In the genomic region with DNA sequence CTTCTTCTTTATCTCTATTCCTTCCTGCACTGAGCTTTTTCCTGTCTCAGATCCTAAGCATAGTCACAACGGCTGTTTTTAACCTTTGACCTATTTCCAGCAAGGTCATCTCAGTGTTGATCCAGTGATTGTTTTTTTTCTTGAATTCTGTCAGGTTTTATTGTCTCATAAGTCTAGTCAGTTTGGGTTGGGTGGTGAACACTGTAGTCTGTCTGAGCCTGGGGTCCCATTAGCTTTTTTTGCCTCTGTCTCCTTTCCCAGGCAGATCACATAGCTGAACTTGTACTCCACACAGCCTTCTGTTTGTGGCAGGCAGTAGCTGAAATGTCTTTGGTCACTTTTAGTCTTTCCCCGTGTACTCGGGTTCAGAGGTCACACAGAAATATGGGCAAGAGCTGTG, we compare ENCODE assay signal across 28 mouse cellular contexts. TPM values are rescaled to one million over a fixed set of nuclear protein-coding genes. Genes with fewer than 3 reads are reported as not detected.
A peak's percentile ranks its signal among the peaks of the same experiment; 100 is the strongest.
DNase-seq lines count a peak whose midpoint lies in the region; ATAC-seq and TF ChIP-seq lines count a peak whose summit lies in the region.
"Had no signal": no experiment of that assay in that cellular context is flagged by ENCODE, and none has a peak within 500 bp of the region (broad histone marks: within the 10 kb centered on the region; RNA-seq: fewer than 3 reads in every experiment).

No protein-coding gene starts in this region.

- no peaks in the 10 kb centered on the region for H3K9me3 ChIP-seq in heart, embryonic 16.5 days (replicated peaks; ENCODE audit: control insufficient read depth, low read length)
- H3K9me3 ChIP-seq in liver, embryonic 15.5 days (replicated peaks): no peaks in the 10 kb centered on the region
- no peaks in the 10 kb centered on the region for H3K9me3 ChIP-seq in forebrain, embryonic 10.5 days
- H3K9me3 ChIP-seq: embryonic facial prominence, embryonic 12.5 days; forebrain, embryonic 13.5 days; hindbrain, embryonic 10.5 days; limb, embryonic 10.5 days; neural tube, embryonic 12.5 days had no signal

- peaks cover 65% of the 10 kb centered on the region for H3K36me3 ChIP-seq in heart, embryonic 16.5 days (ENCODE audit: control insufficient read depth, insufficient read depth)
- peaks cover 100% of the 10 kb centered on the region for H3K36me3 ChIP-seq in liver, embryonic 15.5 days (replicated peaks)
- peaks cover 100% of the 10 kb centered on the region for H3K36me3 ChIP-seq in forebrain, embryonic 10.5 days (replicated peaks)

- no peak for TF ChIP-seq POLR2A in bone marrow macrophage, adult 2 months (IDR thresholded peaks at IDR 0.05; ENCODE audit: borderline replicate concordance, low read depth, low read length)

- peak overlapping the region; percentile 53 for H3K27ac ChIP-seq in gastrocnemius, adult 2 months
- H3K27ac ChIP-seq in heart, embryonic 16.5 days (ENCODE audit: low read length): 0 out of 2 replicates have a peak overlapping the region, but pooled peaks have one; percentile 5
- H3K27ac ChIP-seq in bone marrow macrophage, adult 2 months (ENCODE audit: insufficient read depth, low read depth, low read length): 0 out of 2 replicates have a peak overlapping the region, but pooled peaks have one; percentile 12
- H3K27ac ChIP-seq in liver, embryonic 15.5 days (replicated peaks): peak overlapping the region; percentile 52; the same call in 1 of the 2 replicates
- no peak overlapping the region for H3K27ac ChIP-seq in forebrain, embryonic 10.5 days
- H3K27ac ChIP-seq: embryonic facial prominence, embryonic 12.5 days; forebrain, embryonic 13.5 days; hindbrain, embryonic 10.5 days; hindbrain, postnatal 0 days; limb, embryonic 10.5 days; liver, embryonic 14.5 days; neural tube, embryonic 12.5 days; stomach, postnatal 0 days had no signal

- DNase-seq in gastrocnemius, adult 2 months: no peak
- DNase-seq in gastrocnemius, postnatal 25 days: no peak
- no peak for DNase-seq in heart, postnatal 36 days
- DNase-seq in forebrain, embryonic 10.5 days (ENCODE audit: extremely low spot score, low spot score): no peak
- no peak for DNase-seq in cerebellum, postnatal 36 days
- DNase-seq: adrenal gland, postnatal 25 days; cerebellum, adult 11-12 months; cerebellum, postnatal 14 days; kidney, adult 9 months; kidney, postnatal 4 days; lung, postnatal 4 days; midbrain, embryonic 14.5 days; right cerebral cortex, postnatal 14 days; thymus, adult 2 months; thymus, postnatal 4 days had no signal

- no peak for TF ChIP-seq CTCF in gastrocnemius, adult 2 months (IDR thresholded peaks at IDR 0.05)
- TF ChIP-seq CTCF in bone marrow macrophage, adult 2 months (IDR thresholded peaks at IDR 0.05; ENCODE audit: low read depth, low read length): no peak

- ATAC-seq in heart, embryonic 16.5 days (replicated peaks; ENCODE audit: extremely low read depth, insufficient read depth, low FRiP score): no peak
- ATAC-seq in liver, embryonic 15.5 days (ENCODE audit: insufficient read depth): no peak
- ATAC-seq: forebrain, embryonic 13.5 days; hindbrain, postnatal 0 days; intestine, embryonic 16.5 days had no signal

- no peak overlapping the region for H3K4me2 ChIP-seq in heart, embryonic 16.5 days (ENCODE audit: low read depth, low read length)
- H3K4me2 ChIP-seq in liver, embryonic 15.5 days: no peak overlapping the region
- H3K4me2 ChIP-seq: embryonic facial prominence, embryonic 12.5 days; forebrain, embryonic 13.5 days; neural tube, embryonic 12.5 days had no signal

- H3K4me1 ChIP-seq in heart, embryonic 16.5 days (ENCODE audit: control insufficient read depth, insufficient read depth, low read length): peaks cover 8% of the 10 kb centered on the region; the same call in 1 of the 2 replicates
- peaks cover 7% of the 10 kb centered on the region for H3K4me1 ChIP-seq in bone marrow macrophage, adult 2 months (ENCODE audit: control insufficient read depth, insufficient read depth, low read length)
- 0 out of 2 replicates have a peak, but pooled peaks cover 2% of the 10 kb centered on the region for H3K4me1 ChIP-seq in liver, embryonic 15.5 days (replicated peaks)
- no peaks in the 10 kb centered on the region for H3K4me1 ChIP-seq in forebrain, embryonic 10.5 days
- H3K4me1 ChIP-seq: embryonic facial prominence, embryonic 12.5 days; forebrain, embryonic 13.5 days; hindbrain, embryonic 10.5 days; limb, embryonic 10.5 days; neural tube, embryonic 12.5 days had no signal

- WGBS in heart, embryonic 16.5 days: 50% methylated on average over 3 of the region's 3 CpGs
- WGBS in liver, embryonic 15.5 days (ENCODE audit: insufficient replicate concordance): 43% methylated on average over 3 of the region's 3 CpGs
- WGBS in forebrain, embryonic 10.5 days: 78% methylated on average over 3 of the region's 3 CpGs

- H3K4me3 ChIP-seq in gastrocnemius, adult 2 months: no peak overlapping the region
- no peak overlapping the region for H3K4me3 ChIP-seq in heart, embryonic 16.5 days (ENCODE audit: low read length)
- H3K4me3 ChIP-seq in bone marrow macrophage, adult 2 months (ENCODE audit: insufficient read depth, low read length): no peak overlapping the region
- no peak overlapping the region for H3K4me3 ChIP-seq in liver, embryonic 15.5 days (replicated peaks)
- H3K4me3 ChIP-seq in forebrain, embryonic 10.5 days: no peak overlapping the region
- H3K4me3 ChIP-seq: embryonic facial prominence, embryonic 12.5 days; erythroblast, embryonic 14.5 days; forebrain, embryonic 13.5 days; hindbrain, embryonic 10.5 days; limb, embryonic 10.5 days; neural tube, embryonic 12.5 days had no signal

- intact Hi-C loops in gastrocnemius, adult 2 months (cut with DNase I): no loop called here
- intact Hi-C loops in heart, postnatal 36 days (cut with DNase I): no loop called here

- no peak overlapping the region for H3K9ac ChIP-seq in heart, embryonic 16.5 days (ENCODE audit: low read length)
- no peak overlapping the region for H3K9ac ChIP-seq in liver, embryonic 15.5 days
- H3K9ac ChIP-seq: embryonic facial prominence, embryonic 12.5 days; forebrain, embryonic 13.5 days; liver, embryonic 14.5 days; neural tube, embryonic 12.5 days had no signal

- no peaks in the 10 kb centered on the region for H3K27me3 ChIP-seq in heart, embryonic 16.5 days (ENCODE audit: control insufficient read depth, insufficient read depth, low read length)
- H3K27me3 ChIP-seq in liver, embryonic 15.5 days: no peaks in the 10 kb centered on the region
- H3K27me3 ChIP-seq in forebrain, embryonic 10.5 days (ENCODE audit: poor library complexity, severe bottlenecking): no peaks in the 10 kb centered on the region
- H3K27me3 ChIP-seq: embryonic facial prominence, embryonic 12.5 days; forebrain, embryonic 13.5 days; neural tube, embryonic 12.5 days had no signal

RNA-seq across cellular contexts. Expression of a gene that starts 14.9 kb away (rescaled TPM):
- 10 to 100 TPM; 20.9 to 25.6 TPM for total RNA-seq in gastrocnemius, adult 2 months (2021)
- 10 to 100 TPM; 16.4 to 18.7 TPM for total RNA-seq in gastrocnemius, postnatal 25 days (2021)
- polyA plus RNA-seq in heart, embryonic 16.5 days (2015; fragmentation: Nextera tagmentation; extraction: Ambion mirVana): 9.0 and 10.1 TPM in 2 replicates
- total RNA-seq in heart, postnatal 36 days (2021): 10 to 100 TPM; 32.4 to 33.0 TPM
- polyA plus RNA-seq in bone marrow macrophage, adult 2 months (2012; ENCODE audit: insufficient read depth, insufficient read length, missing spikeins): 57.7 and 62.3 TPM in 2 replicates
- polyA plus RNA-seq in liver, embryonic 15.5 days (2015; fragmentation: Nextera tagmentation; extraction: Ambion mirVana): 5.5 and 5.6 TPM in 2 replicates
- polyA plus RNA-seq in forebrain, embryonic 10.5 days (2016; fragmentation: Nextera tagmentation; extraction: Ambion mirVana): 14.6 TPM in 2 replicates

RNA-seq across cellular contexts. Expression of a gene that starts 15.0 kb away (rescaled TPM):
- 10 to 100 TPM; 29.9 to 32.2 TPM for total RNA-seq in gastrocnemius, adult 2 months (2021)
- total RNA-seq in gastrocnemius, postnatal 25 days (2021): 10 to 100 TPM; 24.3 to 27.0 TPM
- polyA plus RNA-seq in heart, embryonic 16.5 days (2015; fragmentation: Nextera tagmentation; extraction: Ambion mirVana): 79.7 and 80.4 TPM in 2 replicates
- 10 to 100 TPM; 30.9 to 32.2 TPM for total RNA-seq in heart, postnatal 36 days (2021)
- polyA plus RNA-seq in bone marrow macrophage, adult 2 months (2012; ENCODE audit: insufficient read depth, insufficient read length, missing spikeins): 67.5 and 69.0 TPM in 2 replicates
- 51.9 and 54.5 TPM in 2 replicates for polyA plus RNA-seq in liver, embryonic 15.5 days (2015; fragmentation: Nextera tagmentation; extraction: Ambion mirVana)
- 214 and 215 TPM in 2 replicates for polyA plus RNA-seq in forebrain, embryonic 10.5 days (2016; fragmentation: Nextera tagmentation; extraction: Ambion mirVana)
